Mouse (Mus musculus): ENCODE results near the gene Hoxa4. TPM values are rescaled to one million over a fixed set of nuclear protein-coding genes. Genes with fewer than 3 reads are reported as not detected.

Hoxa4 gene
- polyA plus RNA-seq, 1 experiment from 2014 or later: 2.4 TPM

- H3K27ac ChIP-seq (ENCODE audit: low read length): peak within 1 kb of the TSS; percentile 96
- H3K27me3 ChIP-seq (replicated peaks; ENCODE audit: control insufficient read depth, insufficient read depth, low read length): peaks cover 8% of the 10 kb centered on the region
- H3K4me1 ChIP-seq (ENCODE audit: control insufficient read depth, insufficient read depth, low read length): peaks cover 41% of the 10 kb centered on the region
- H3K4me3 ChIP-seq (ENCODE audit: low read length): peak within 1 kb of the TSS; percentile 63
- H3K9ac ChIP-seq (ENCODE audit: low read depth, low read length): peak within 1 kb of the TSS; percentile 79
- H3K9me3 ChIP-seq (ENCODE audit: control insufficient read depth, low read length): no peaks in the 10 kb centered on the region
- H3K4me2 ChIP-seq (ENCODE audit: low read depth, low read length): peak within 1 kb of the TSS; percentile 82
- H3K36me3 ChIP-seq (ENCODE audit: control insufficient read depth, insufficient read depth, low read length): no peaks in the 10 kb centered on the region
- WGBS: 2% methylated on average over 36 of the region's 36 CpGs
- no peak for ATAC-seq
Measured at GRCm38 (mm10) chr6:52177061-52177735, 14.4 kb downstream of the Hoxa4 start, which contains the start of gene 5730596B20Rik. 5730596B20Rik (plus strand) TSS chr6:52177498.

- WGBS: 2% methylated on average over 6 of the region's 6 CpGs
- peak overlapping the region; percentile 79 for H3K9ac ChIP-seq (ENCODE audit: low read depth, low read length)
- peak overlapping the region; percentile 63 for H3K4me3 ChIP-seq (ENCODE audit: low read length)
- ATAC-seq: no peak; the same call in 1 of the 2 replicates
- peaks cover 6% of the 10 kb centered on the region; the same call in 1 of the 2 replicates for H3K27me3 ChIP-seq (replicated peaks; ENCODE audit: control insufficient read depth, insufficient read depth, low read length)
- no peaks in the 10 kb centered on the region for H3K36me3 ChIP-seq (ENCODE audit: control insufficient read depth, insufficient read depth, low read length)
- peak overlapping the region; percentile 96 for H3K27ac ChIP-seq (ENCODE audit: low read length)
- peak overlapping the region; percentile 82 for H3K4me2 ChIP-seq (ENCODE audit: low read depth, low read length)
- peaks cover 35% of the 10 kb centered on the region for H3K4me1 ChIP-seq (ENCODE audit: control insufficient read depth, insufficient read depth, low read length)
- H3K9me3 ChIP-seq (ENCODE audit: control insufficient read depth, low read length): no peaks in the 10 kb centered on the region
Measured at GRCm38 (mm10) chr6:52176391-52176790, 15.2 kb downstream of the Hoxa4 start.

- WGBS: 1% methylated on average over 12 of the region's 35 CpGs
- peaks cover 35% of the 10 kb centered on the region for H3K4me1 ChIP-seq (ENCODE audit: control insufficient read depth, insufficient read depth, low read length)
Measured at GRCm38 (mm10) chr6:52175864-52176263, 15.7 kb downstream of the Hoxa4 start.

GRCm38 (mm10) chr6:52174968-52175751 is 16.4 kb downstream of the Hoxa4 start:
- Histone ChIP-seq H3K9ac (ENCODE audit: low read depth, low read length) (peak overlapping the region; percentile 79), H3K27ac (ENCODE audit: low read length) (peak overlapping the region; percentile 96), H3K27me3 (replicated peaks; ENCODE audit: control insufficient read depth, insufficient read depth, low read length) (0 out of 2 replicates have a peak, but pooled peaks cover 6% of the 10 kb centered on the region), H3K36me3 (ENCODE audit: control insufficient read depth, insufficient read depth, low read length) (no peaks in the 10 kb centered on the region), H3K4me1 (ENCODE audit: control insufficient read depth, insufficient read depth, low read length) (peaks cover 35% of the 10 kb centered on the region), H3K4me2 (ENCODE audit: low read depth, low read length) (peak overlapping the region; percentile 82), H3K4me3 (ENCODE audit: low read length) (peak overlapping the region; percentile 63), H3K9me3 (ENCODE audit: control insufficient read depth, low read length) (no peaks in the 10 kb centered on the region)
- WGBS: 4% methylated on average over 41 of the region's 41 CpGs
- peak; percentile 57 for ATAC-seq

More at GRCm38 (mm10) chr6:52175864-52176263, 15.7 kb downstream of the Hoxa4 start:
- H3K27me3 ChIP-seq (replicated peaks; ENCODE audit: control insufficient read depth, insufficient read depth, low read length): 0 out of 2 replicates have a peak, but pooled peaks cover 3% of the 10 kb centered on the region
- peak overlapping the region; percentile 96 for H3K27ac ChIP-seq (ENCODE audit: low read length)
- H3K9ac ChIP-seq (ENCODE audit: low read depth, low read length): peak overlapping the region; percentile 79
- no peaks in the 10 kb centered on the region for H3K9me3 ChIP-seq (ENCODE audit: control insufficient read depth, low read length)
- peak overlapping the region; percentile 82 for H3K4me2 ChIP-seq (ENCODE audit: low read depth, low read length)
- H3K36me3 ChIP-seq (ENCODE audit: control insufficient read depth, insufficient read depth, low read length): no peaks in the 10 kb centered on the region
- H3K4me3 ChIP-seq (ENCODE audit: low read length): peak overlapping the region; percentile 63
- peak; percentile 49 for ATAC-seq

GRCm38 (mm10) chr6:52173648-52174047 is 17.9 kb downstream of the Hoxa4 start:
- Histone ChIP-seq H3K36me3 (ENCODE audit: control insufficient read depth, insufficient read depth, low read length) (no peaks in the 10 kb centered on the region), H3K4me3 (ENCODE audit: low read length) (peak overlapping the region; percentile 47), H3K27ac (ENCODE audit: low read length) (peak overlapping the region; percentile 87), H3K4me1 (ENCODE audit: control insufficient read depth, insufficient read depth, low read length) (peaks cover 39% of the 10 kb centered on the region), H3K4me2 (ENCODE audit: low read depth, low read length) (peak overlapping the region; percentile 79), H3K9ac (ENCODE audit: low read depth, low read length) (peak overlapping the region; percentile 40), H3K9me3 (ENCODE audit: control insufficient read depth, low read length) (no peaks in the 10 kb centered on the region), H3K27me3 (replicated peaks; ENCODE audit: control insufficient read depth, insufficient read depth, low read length) (peaks cover 8% of the 10 kb centered on the region; the same call in 1 of the 2 replicates)
- ATAC-seq: no peak
- WGBS: 13% methylated on average over 4 of the region's 4 CpGs

- Histone ChIP-seq H3K27ac (ENCODE audit: low read length) (peak overlapping the region; percentile 93), H3K4me3 (ENCODE audit: low read length) (peak overlapping the region; percentile 47), H3K9me3 (ENCODE audit: control insufficient read depth, low read length) (no peaks in the 10 kb centered on the region), H3K4me1 (ENCODE audit: control insufficient read depth, insufficient read depth, low read length) (peaks cover 37% of the 10 kb centered on the region), H3K36me3 (ENCODE audit: control insufficient read depth, insufficient read depth, low read length) (no peaks in the 10 kb centered on the region), H3K9ac (ENCODE audit: low read depth, low read length) (peak overlapping the region; percentile 68), H3K27me3 (replicated peaks; ENCODE audit: control insufficient read depth, insufficient read depth, low read length) (peaks cover 16% of the 10 kb centered on the region; the same call in 1 of the 2 replicates), H3K4me2 (ENCODE audit: low read depth, low read length) (peak overlapping the region; percentile 79)
- peak; percentile 58 for ATAC-seq
- 2% methylated on average over 35 of the region's 35 CpGs for WGBS
Measured at GRCm38 (mm10) chr6:52172501-52172900, 19.1 kb downstream of the Hoxa4 start.

- Histone ChIP-seq H3K4me2 (ENCODE audit: low read depth, low read length) (peak overlapping the region; percentile 79), H3K36me3 (ENCODE audit: control insufficient read depth, insufficient read depth, low read length) (no peaks in the 10 kb centered on the region), H3K9me3 (ENCODE audit: control insufficient read depth, low read length) (no peaks in the 10 kb centered on the region), H3K27ac (ENCODE audit: low read length) (peak overlapping the region; percentile 93), H3K9ac (ENCODE audit: low read depth, low read length) (peak overlapping the region; percentile 68), H3K4me1 (ENCODE audit: control insufficient read depth, insufficient read depth, low read length) (peaks cover 33% of the 10 kb centered on the region), H3K4me3 (ENCODE audit: low read length) (peak overlapping the region; percentile 47), H3K27me3 (replicated peaks; ENCODE audit: control insufficient read depth, insufficient read depth, low read length) (peaks cover 19% of the 10 kb centered on the region; the same call in 1 of the 2 replicates)
- ATAC-seq: no peak
- 27% methylated on average over 7 of the region's 7 CpGs for WGBS
Measured at GRCm38 (mm10) chr6:52171938-52172337, 19.6 kb downstream of the Hoxa4 start.

- 0 out of 2 replicates have a peak overlapping the region, but pooled peaks have one; percentile 68 for H3K9ac ChIP-seq (ENCODE audit: low read depth, low read length)
Measured at GRCm38 (mm10) chr6:52171331-52171730, 20.2 kb downstream of the Hoxa4 start.

GRCm38 (mm10) chr6:52170898-52171223 is 20.7 kb downstream of the Hoxa4 start:
- 0 out of 2 replicates have a peak, but pooled peaks have one; percentile 17 for ATAC-seq
- Histone ChIP-seq H3K9ac (ENCODE audit: low read depth, low read length) (peak overlapping the region; percentile 69), H3K27me3 (replicated peaks; ENCODE audit: control insufficient read depth, insufficient read depth, low read length) (peaks cover 19% of the 10 kb centered on the region; the same call in 1 of the 2 replicates), H3K4me3 (ENCODE audit: low read length) (peak overlapping the region; percentile 29), H3K27ac (ENCODE audit: low read length) (peak overlapping the region; percentile 93), H3K4me1 (ENCODE audit: control insufficient read depth, insufficient read depth, low read length) (peaks cover 27% of the 10 kb centered on the region), H3K4me2 (ENCODE audit: low read depth, low read length) (peak overlapping the region; percentile 52), H3K9me3 (ENCODE audit: control insufficient read depth, low read length) (no peaks in the 10 kb centered on the region), H3K36me3 (ENCODE audit: control insufficient read depth, insufficient read depth, low read length) (no peaks in the 10 kb centered on the region)
- 34% methylated on average over 5 of the region's 5 CpGs for WGBS

More at GRCm38 (mm10) chr6:52171331-52171730, 20.2 kb downstream of the Hoxa4 start:
- Histone ChIP-seq H3K27ac (ENCODE audit: low read length) (peak overlapping the region; percentile 93), H3K4me3 (ENCODE audit: low read length) (no peak overlapping the region), H3K27me3 (replicated peaks; ENCODE audit: control insufficient read depth, insufficient read depth, low read length) (peaks cover 19% of the 10 kb centered on the region; the same call in 1 of the 2 replicates), H3K9me3 (ENCODE audit: control insufficient read depth, low read length) (no peaks in the 10 kb centered on the region), H3K4me1 (ENCODE audit: control insufficient read depth, insufficient read depth, low read length) (peaks cover 28% of the 10 kb centered on the region), H3K4me2 (ENCODE audit: low read depth, low read length) (peak overlapping the region; percentile 52; the same call in 1 of the 2 replicates), H3K36me3 (ENCODE audit: control insufficient read depth, insufficient read depth, low read length) (no peaks in the 10 kb centered on the region)
- ATAC-seq: no peak
- WGBS: 31% methylated on average over 4 of the region's 4 CpGs
